Mouse (Mus musculus) embryonic facial prominence, embryonic 11.5 days (tissue): ENCODE data around the gene Dnajc6. TPM values are rescaled to one million over a fixed set of nuclear protein-coding genes. Genes with fewer than 3 reads are reported as not detected.

Experiments used
- ATAC-seq: fragments of 200-750 bp; cut with Nextera tagmentation; replicated peaks from 2 replicates; pipeline ENCODE4 v1.8.0; 2017; ENCODE audit warnings: low read depth; ENCODE audit not compliant: insufficient number of reproducible peaks, low FRiP score, low TSS enrichment
- DNase-seq: peaks from one replicate; pipeline ENCODE4 v3.0.0-alpha.2; 2015; ENCODE audit warnings: low spot score
- H3K27ac ChIP-seq: fragments of 300-500 bp; sonication (generic); replicated peaks from 2 replicates; pipeline ENCODE4 v1.5.1; 2014; ENCODE audit warnings: mild to moderate bottlenecking, low read depth, low read length, control low read depth
- H3K27me3 ChIP-seq: fragments of 300-500 bp; sonication (generic); 2 replicates; pipeline ENCODE4 v1.6.1; 2014; ENCODE audit warnings: mild to moderate bottlenecking, low read length, moderate library complexity, mixed read lengths; ENCODE audit not compliant: control insufficient read depth, insufficient read depth
- H3K36me3 ChIP-seq: fragments of 300-500 bp; sonication (generic); replicated peaks from 2 replicates; pipeline ENCODE4 v1.6.1; 2014; ENCODE audit warnings: low read depth, mild to moderate bottlenecking, low read length, moderate library complexity, mixed read lengths; ENCODE audit not compliant: control insufficient read depth, insufficient read depth
- H3K4me1 ChIP-seq: fragments of 300-500 bp; sonication (generic); 2 replicates; pipeline ENCODE4 v1.6.1; 2014; ENCODE audit warnings: low read length, mixed read lengths; ENCODE audit not compliant: control insufficient read depth, insufficient read depth
- H3K4me2 ChIP-seq: fragments of 300-500 bp; sonication (generic); 2 replicates; pipeline ENCODE4 v1.6.1; 2014; ENCODE audit warnings: low read depth, mild to moderate bottlenecking, control low read depth, low read length, moderate library complexity
- H3K4me3 ChIP-seq: fragments of 300-500 bp; sonication (generic); 2 replicates; pipeline ENCODE4 v1.5.1; 2014; ENCODE audit warnings: low read depth, low read length, control low read depth
- H3K9ac ChIP-seq: fragments of 300-500 bp; sonication (generic); replicated peaks from 2 replicates; pipeline ENCODE4 v1.6.1; 2014; ENCODE audit warnings: mild to moderate bottlenecking, control low read depth, low read length
- H3K9me3 ChIP-seq: fragments of 300-500 bp; sonication (generic); replicated peaks from 2 replicates; pipeline ENCODE4 v1.6.1; 2016; ENCODE audit warnings: mild to moderate bottlenecking, low read length, inconsistent platforms, mixed read lengths; ENCODE audit not compliant: control insufficient read depth
- WGBS: fragments of 180-500 bp; shearing (Covaris S2); extraction: QIAGEN DNeasy Blood & Tissue Kit; methylation state at CpG from one replicate; pipeline ENCODE4 v1.1.7; 2014; 5-methylcytosine and 5-hydroxymethylcytosine counted together
- polyA plus RNA-seq: library from polyadenylated mRNA; unstranded; fragments of >200 nt; fragmentation: Nextera tagmentation; extraction: Ambion mirVana; gene quantifications from 2 replicates; pipeline ENCODE4 v1.2.1, GENCODE M21; 2014

Dnajc6 gene
- polyA plus RNA-seq, 1 experiment from 2014 or later: 1.9 TPM

DNA sequence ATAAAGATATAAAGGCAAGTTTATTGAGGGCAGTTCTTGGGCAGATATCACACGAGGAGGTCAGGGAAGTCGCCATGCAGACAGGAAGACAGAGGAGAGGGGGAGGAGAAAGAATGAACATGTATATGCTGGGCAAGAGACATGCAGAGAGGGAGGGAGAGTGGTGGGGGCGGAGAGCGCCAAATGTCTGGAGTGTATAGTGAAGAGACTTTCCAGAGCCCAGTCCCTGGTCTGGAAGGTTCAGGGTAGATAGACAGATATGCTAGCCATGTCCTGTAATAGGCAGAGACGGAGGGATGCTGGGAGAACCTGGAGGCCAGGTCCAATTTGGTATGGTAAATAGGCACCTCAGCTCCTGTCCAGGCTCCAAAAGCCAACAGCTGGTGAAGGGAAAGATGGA is 83.1 kb downstream of the Dnajc6 start:
- 81% methylated on average over 5 of the region's 5 CpGs for WGBS
- no peak for DNase-seq

DNA sequence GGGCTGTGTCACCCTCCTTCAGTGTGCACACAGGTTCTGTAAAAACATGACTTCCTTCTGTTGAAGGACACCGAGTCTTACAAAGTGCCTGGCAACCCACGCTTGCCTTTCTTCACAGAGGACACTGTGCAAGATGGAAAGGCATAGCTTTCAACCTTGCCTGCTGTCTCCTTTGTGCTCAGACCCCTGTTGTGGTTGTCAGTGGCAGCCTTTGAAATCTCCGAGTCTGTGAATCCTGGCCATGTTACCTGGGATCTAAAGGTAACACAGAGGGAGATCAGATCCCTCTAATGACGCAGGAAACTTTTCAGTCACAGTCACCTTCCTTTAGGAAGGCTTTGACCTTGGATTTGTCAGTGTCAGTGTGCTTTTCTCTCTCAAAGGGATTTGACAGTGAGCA is 84.7 kb downstream of the Dnajc6 start:
- 82% methylated on average over 4 of the region's 4 CpGs for WGBS
- H3K27me3 ChIP-seq: no peaks in the 10 kb centered on the region
- DNase-seq (no peak), ATAC-seq (no peak)
- no peaks in the 10 kb centered on the region for H3K36me3 ChIP-seq
- no peaks in the 10 kb centered on the region for H3K4me1 ChIP-seq
- H3K4me2 ChIP-seq: no peak overlapping the region
- H3K9me3 ChIP-seq: no peaks in the 10 kb centered on the region
- no peak overlapping the region for H3K4me3 ChIP-seq
- H3K9ac ChIP-seq: no peak overlapping the region
- H3K27ac ChIP-seq: no peak overlapping the region

More for the DNA sequence above, 83.1 kb downstream of the Dnajc6 start:
- no peak overlapping the region for H3K4me2 ChIP-seq
- no peak overlapping the region for H3K4me3 ChIP-seq
- no peaks in the 10 kb centered on the region for H3K36me3 ChIP-seq
- H3K4me1 ChIP-seq: no peaks in the 10 kb centered on the region
- H3K9me3 ChIP-seq: no peaks in the 10 kb centered on the region
- no peak overlapping the region for H3K27ac ChIP-seq
- no peak for ATAC-seq
- H3K27me3 ChIP-seq: no peaks in the 10 kb centered on the region
- H3K9ac ChIP-seq: no peak overlapping the region

- DNase-seq (no peak), ATAC-seq (no peak)
- no peak overlapping the region for H3K9ac ChIP-seq
- no peaks in the 10 kb centered on the region for H3K4me1 ChIP-seq
- H3K27ac ChIP-seq: no peak overlapping the region
- no peaks in the 10 kb centered on the region for H3K36me3 ChIP-seq
- no peaks in the 10 kb centered on the region for H3K9me3 ChIP-seq
- no peak overlapping the region for H3K4me3 ChIP-seq
- H3K27me3 ChIP-seq: no peaks in the 10 kb centered on the region
- WGBS: 73% methylated on average over 2 of the region's 2 CpGs
- no peak overlapping the region for H3K4me2 ChIP-seq
Measured at GRCm38 (mm10) chr4:101582882-101583281, 86.4 kb downstream of the Dnajc6 start.

- Histone ChIP-seq H3K9ac (no peak overlapping the region), H3K9me3 (no peaks in the 10 kb centered on the region), H3K36me3 (no peaks in the 10 kb centered on the region), H3K27ac (no peak overlapping the region), H3K4me3 (no peak overlapping the region), H3K4me1 (no peaks in the 10 kb centered on the region), H3K27me3 (no peaks in the 10 kb centered on the region), H3K4me2 (no peak overlapping the region)
- DNase-seq (no peak), ATAC-seq (no peak)
- 61% methylated on average over 19 of the region's 19 CpGs for WGBS
Measured at GRCm38 (mm10) chr4:101584524-101585454, 88.3 kb downstream of the Dnajc6 start.

DNA sequence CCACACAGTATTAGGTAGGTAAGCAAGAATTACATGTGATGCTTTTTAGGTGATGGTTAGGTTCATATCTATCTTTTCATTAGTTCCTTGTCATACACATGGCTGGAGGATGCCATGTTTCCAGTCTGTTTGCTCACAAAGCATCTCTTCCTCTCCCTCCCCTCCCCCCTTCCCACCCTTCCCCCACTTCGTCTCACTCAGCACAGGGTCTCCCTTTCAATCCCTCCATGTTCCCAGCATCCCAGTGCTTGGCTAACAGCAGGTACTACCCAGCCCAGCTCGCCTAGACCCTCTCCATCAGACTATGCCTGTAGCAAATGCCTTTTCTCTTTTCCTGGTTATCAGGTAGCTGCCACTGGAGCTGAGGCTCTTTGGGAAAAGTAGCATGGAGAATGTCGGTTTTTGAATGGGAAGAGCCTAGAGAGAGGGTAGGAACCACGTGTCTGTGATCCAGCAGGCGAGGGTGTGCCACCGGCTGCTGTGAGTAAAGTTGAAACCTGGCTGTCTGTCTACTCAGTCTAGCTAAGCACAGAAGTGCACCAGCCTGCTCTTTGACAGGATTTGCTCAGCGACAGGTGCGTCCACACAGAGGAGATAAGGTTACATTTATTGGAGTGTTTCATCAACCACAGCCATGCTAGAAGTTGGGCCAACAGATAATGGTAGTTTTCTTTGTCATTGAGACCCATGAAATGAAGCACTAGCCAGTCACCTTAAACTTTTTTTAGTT is 89.2 kb downstream of the Dnajc6 start:
- 0 out of 2 replicates have a peak, but pooled peaks have one; percentile 3 for ATAC-seq
- no peak overlapping the region for H3K27ac ChIP-seq

DNA sequence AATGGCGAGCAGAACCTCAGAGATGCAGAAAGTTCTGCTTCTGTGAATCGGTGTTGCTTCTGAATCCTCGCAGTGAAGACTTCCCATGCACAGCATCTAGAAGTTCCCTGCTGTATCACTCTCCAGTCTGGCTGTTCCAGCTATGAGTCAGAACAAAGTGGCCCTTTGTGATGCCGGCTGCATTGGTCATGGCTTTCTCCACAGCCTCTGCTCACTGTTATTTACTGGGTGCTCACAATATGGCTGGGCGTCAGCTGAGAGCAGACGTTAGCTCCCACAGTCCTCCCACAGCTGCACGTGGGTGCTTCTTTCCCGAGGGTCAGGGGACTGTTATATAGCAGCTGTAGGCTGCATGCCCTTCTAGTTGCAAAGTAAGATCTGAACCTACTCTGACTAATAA is 92.5 kb downstream of the Dnajc6 start:
- no peaks in the 10 kb centered on the region for H3K9me3 ChIP-seq
- H3K9ac ChIP-seq: no peak overlapping the region
- WGBS: 58% methylated on average over 8 of the region's 8 CpGs
- no peaks in the 10 kb centered on the region for H3K4me1 ChIP-seq
- no peak overlapping the region for H3K4me2 ChIP-seq
- H3K36me3 ChIP-seq: no peaks in the 10 kb centered on the region
- no peaks in the 10 kb centered on the region for H3K27me3 ChIP-seq
- no peak for ATAC-seq
- DNase-seq: no peak
- H3K27ac ChIP-seq: no peak overlapping the region
- H3K4me3 ChIP-seq: no peak overlapping the region

More for the DNA sequence above, 89.2 kb downstream of the Dnajc6 start:
- Histone ChIP-seq H3K27me3 (no peaks in the 10 kb centered on the region), H3K9ac (no peak overlapping the region), H3K4me2 (no peak overlapping the region), H3K4me3 (no peak overlapping the region), H3K36me3 (no peaks in the 10 kb centered on the region), H3K4me1 (no peaks in the 10 kb centered on the region), H3K9me3 (no peaks in the 10 kb centered on the region)
- 55% methylated on average over 8 of the region's 8 CpGs for WGBS
- DNase-seq: no peak

DNA sequence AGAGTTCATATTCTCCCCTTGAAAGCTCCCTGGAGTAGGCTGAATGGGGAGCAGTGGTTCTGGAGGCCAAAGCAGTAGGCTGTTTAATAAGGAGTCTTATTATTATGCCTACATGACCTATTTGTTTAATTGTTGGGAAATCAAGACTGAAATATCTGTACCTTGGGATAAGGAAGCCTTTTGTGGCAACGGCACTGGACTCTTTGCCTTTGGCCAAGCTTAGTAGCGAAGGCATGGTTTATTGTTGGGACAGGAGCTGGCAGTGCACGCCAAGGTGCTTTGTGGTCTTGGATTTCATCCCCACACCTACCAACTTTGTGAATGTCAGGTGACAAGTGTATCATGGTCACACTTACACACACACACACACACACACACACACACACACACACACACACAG is 93.3 kb downstream of the Dnajc6 start:
- Histone ChIP-seq H3K4me3 (no peak overlapping the region), H3K4me2 (no peak overlapping the region), H3K9me3 (no peaks in the 10 kb centered on the region), H3K4me1 (no peaks in the 10 kb centered on the region), H3K9ac (no peak overlapping the region), H3K36me3 (no peaks in the 10 kb centered on the region), H3K27ac (no peak overlapping the region), H3K27me3 (no peaks in the 10 kb centered on the region)
- DNase-seq (no peak), ATAC-seq (no peak)
- WGBS: 95% methylated on average over 3 of the region's 3 CpGs

DNA sequence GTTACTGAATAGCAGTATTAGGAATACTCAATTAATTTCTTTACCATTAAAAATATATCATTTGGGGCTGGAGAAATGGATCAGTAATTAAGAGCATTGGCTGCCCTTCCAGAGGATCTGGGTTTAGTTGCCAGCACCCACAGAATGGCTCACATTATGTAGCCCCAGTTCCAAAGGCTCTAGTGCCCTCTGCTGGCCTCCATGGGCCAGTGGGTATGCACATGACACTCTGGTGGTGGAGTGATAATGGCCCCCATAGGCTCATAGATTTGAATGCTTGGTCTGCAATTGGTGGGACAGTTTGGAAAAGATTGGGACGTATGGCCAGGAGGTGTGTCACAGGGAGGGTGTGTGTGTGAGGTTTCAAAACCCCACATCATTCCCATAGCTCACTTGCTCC is 95.0 kb downstream of the Dnajc6 start:
- ATAC-seq (no peak), DNase-seq (no peak)
- H3K36me3 ChIP-seq: no peaks in the 10 kb centered on the region
- no peak overlapping the region for H3K27ac ChIP-seq
- H3K4me2 ChIP-seq: no peak overlapping the region
- no peak overlapping the region for H3K9ac ChIP-seq
- H3K9me3 ChIP-seq: no peaks in the 10 kb centered on the region
- no peak overlapping the region for H3K4me3 ChIP-seq
- WGBS: 95% methylated on average over 1 of the region's 1 CpGs
- no peaks in the 10 kb centered on the region for H3K27me3 ChIP-seq
- H3K4me1 ChIP-seq: no peaks in the 10 kb centered on the region
